Mouse (Mus musculus) neural tube, embryonic 15.5 days (tissue): ENCODE data around the gene Nos1ap. TPM values are rescaled to one million over a fixed set of nuclear protein-coding genes. Genes with fewer than 3 reads are reported as not detected.

Experiments
- ATAC-seq: fragments of 200-750 bp; cut with Nextera tagmentation; 2 replicates; pipeline ENCODE4 v1.8.0; 2017; ENCODE audit warnings: mild to moderate bottlenecking, moderate TSS enrichment, moderate library complexity; ENCODE audit not compliant: low FRiP score
- H3K27ac ChIP-seq: fragments of 300-500 bp; sonication (generic); replicated peaks from 2 replicates; pipeline ENCODE4 v1.5.1; 2015; ENCODE audit warnings: mild to moderate bottlenecking, inconsistent platforms
- H3K27me3 ChIP-seq: fragments of 300-500 bp; sonication (generic); replicated peaks from 2 replicates; pipeline ENCODE4 v1.6.1; 2015; ENCODE audit warnings: inconsistent platforms
- H3K36me3 ChIP-seq: fragments of 300-500 bp; sonication (generic); 2 replicates; pipeline ENCODE4 v1.6.1; 2015; ENCODE audit warnings: inconsistent platforms
- H3K4me1 ChIP-seq: fragments of 300-500 bp; sonication (generic); 2 replicates; pipeline ENCODE4 v1.6.1; 2015; ENCODE audit warnings: inconsistent platforms
- H3K4me2 ChIP-seq: fragments of 300-500 bp; sonication (generic); 2 replicates; pipeline ENCODE4 v1.6.1; 2015; ENCODE audit warnings: inconsistent platforms, mild to moderate bottlenecking, moderate library complexity
- H3K4me3 ChIP-seq: fragments of 300-500 bp; sonication (generic); replicated peaks from 2 replicates; pipeline ENCODE4 v1.5.1; 2015; ENCODE audit warnings: mild to moderate bottlenecking, inconsistent platforms
- H3K9ac ChIP-seq: fragments of 300-500 bp; sonication (generic); replicated peaks from 2 replicates; pipeline ENCODE4 v1.6.1; 2015; ENCODE audit warnings: mild to moderate bottlenecking, inconsistent platforms
- H3K9me3 ChIP-seq: fragments of 300-500 bp; sonication (generic); replicated peaks from 2 replicates; pipeline ENCODE4 v1.6.1; 2016; ENCODE audit warnings: inconsistent platforms
- WGBS: fragments of 180-500 bp; shearing (Covaris S2); methylation state at CpG from one replicate; pipeline ENCODE4 v1.1.7; 2015; ENCODE audit warnings: mixed read lengths; 5-methylcytosine and 5-hydroxymethylcytosine counted together
- polyA plus RNA-seq: library from polyadenylated mRNA; unstranded; fragments of >200 nt; fragmentation: Nextera tagmentation; extraction: Ambion mirVana; gene quantifications from 2 replicates; pipeline ENCODE4 v1.2.1, GENCODE M21; 2015

Gene Nos1ap
- polyA plus RNA-seq, 1 experiment from 2014 or later = 18.9 TPM

GRCm38 (mm10) chr1:170539507-170539906, 50.2 kb downstream of the Nos1ap start:
- no peak for ATAC-seq
- Histone ChIP-seq H3K4me1 (no peaks in the 10 kb centered on the region), H3K4me2 (no peak overlapping the region), H3K36me3 (no peaks in the 10 kb centered on the region), H3K9ac (no peak overlapping the region), H3K27ac (no peak overlapping the region), H3K27me3 (no peaks in the 10 kb centered on the region), H3K9me3 (no peaks in the 10 kb centered on the region; the same call in 1 of the 2 replicates), H3K4me3 (no peak overlapping the region)
- 90% methylated on average over 3 of the region's 3 CpGs for WGBS

DNA sequence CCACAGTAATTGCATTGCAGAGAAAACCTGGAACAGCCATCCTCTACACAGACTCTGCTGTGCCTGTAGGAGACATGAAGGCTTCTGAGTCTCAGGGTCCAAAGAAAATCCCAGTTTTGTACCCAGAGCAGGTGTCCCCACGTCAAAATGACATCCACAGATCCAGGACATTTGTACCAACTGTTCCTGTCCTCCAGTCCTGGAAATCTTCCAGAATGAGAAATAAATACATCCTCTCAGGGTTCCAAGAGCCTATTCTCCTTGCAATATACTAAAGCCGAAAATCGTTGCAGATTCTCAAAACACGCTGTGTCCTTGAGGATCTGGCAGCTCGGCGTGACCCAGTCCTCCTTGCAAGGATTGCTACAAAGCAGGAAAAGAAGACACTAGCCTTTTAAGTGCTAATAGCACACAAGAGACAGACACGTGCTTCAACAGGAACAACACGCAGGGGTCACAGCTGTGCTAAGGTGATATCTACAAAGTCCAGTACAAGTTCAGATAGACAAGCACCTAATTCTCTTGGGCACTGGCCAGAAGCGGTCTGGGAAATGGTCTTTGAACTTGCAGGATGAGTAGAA, 51.1 kb downstream of the Nos1ap start:
- no peak overlapping the region for H3K9ac ChIP-seq
- H3K27ac ChIP-seq = no peak overlapping the region
- ATAC-seq = no peak
- H3K4me1 ChIP-seq = no peaks in the 10 kb centered on the region
- 79% methylated on average over 9 of the region's 9 CpGs for WGBS
- no peaks in the 10 kb centered on the region; the same call in 1 of the 2 replicates for H3K9me3 ChIP-seq
- no peaks in the 10 kb centered on the region for H3K36me3 ChIP-seq
- H3K4me3 ChIP-seq = no peak overlapping the region
- no peaks in the 10 kb centered on the region for H3K27me3 ChIP-seq
- H3K4me2 ChIP-seq = no peak overlapping the region

DNA sequence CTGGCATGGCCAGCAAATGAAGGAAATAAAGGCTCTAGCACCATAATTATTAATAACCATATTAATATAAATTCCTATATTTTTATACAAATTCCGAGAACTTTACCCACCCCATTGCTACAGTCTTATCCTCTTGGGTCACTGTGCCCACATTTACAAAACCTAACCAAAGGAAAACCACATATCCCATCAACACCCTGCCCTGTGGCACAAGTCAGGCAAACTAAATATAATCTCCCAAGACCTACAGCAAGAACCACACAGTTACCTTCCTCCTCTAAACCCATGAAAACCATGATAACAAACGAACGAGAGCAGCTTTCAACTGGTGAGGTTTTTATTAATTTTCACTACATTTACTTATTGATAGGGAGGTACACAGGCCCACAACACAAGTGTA, 53.3 kb downstream of the Nos1ap start:
- no peaks in the 10 kb centered on the region for H3K4me1 ChIP-seq
- H3K27ac ChIP-seq = no peak overlapping the region
- H3K9me3 ChIP-seq = no peaks in the 10 kb centered on the region; the same call in 1 of the 2 replicates
- H3K27me3 ChIP-seq = no peaks in the 10 kb centered on the region
- H3K9ac ChIP-seq = no peak overlapping the region
- H3K4me2 ChIP-seq = no peak overlapping the region
- H3K36me3 ChIP-seq = no peaks in the 10 kb centered on the region
- no peak for ATAC-seq
- no peak overlapping the region for H3K4me3 ChIP-seq
- 97% methylated on average over 3 of the region's 3 CpGs for WGBS

GRCm38 (mm10) chr1:170535221-170535620, 54.4 kb downstream of the Nos1ap start:
- no peak overlapping the region for H3K9ac ChIP-seq
- no peaks in the 10 kb centered on the region for H3K9me3 ChIP-seq
- no peaks in the 10 kb centered on the region for H3K27me3 ChIP-seq
- H3K27ac ChIP-seq = no peak overlapping the region
- no peak for ATAC-seq
- no peak overlapping the region for H3K4me2 ChIP-seq
- H3K4me1 ChIP-seq = no peaks in the 10 kb centered on the region
- no peak overlapping the region for H3K4me3 ChIP-seq
- WGBS = 88% methylated on average over 2 of the region's 2 CpGs
- H3K36me3 ChIP-seq = no peaks in the 10 kb centered on the region

- Histone ChIP-seq H3K4me2 (no peak overlapping the region), H3K9ac (no peak overlapping the region), H3K27ac (no peak overlapping the region), H3K4me3 (no peak overlapping the region), H3K27me3 (no peaks in the 10 kb centered on the region), H3K4me1 (no peaks in the 10 kb centered on the region), H3K9me3 (no peaks in the 10 kb centered on the region), H3K36me3 (no peaks in the 10 kb centered on the region)
- ATAC-seq = no peak
- 82% methylated on average over 2 of the region's 2 CpGs for WGBS
Observed at GRCm38 (mm10) chr1:170531286-170531685, 58.4 kb downstream of the Nos1ap start.

GRCm38 (mm10) chr1:170530456-170530855, 59.2 kb downstream of the Nos1ap start:
- Histone ChIP-seq H3K36me3 (no peaks in the 10 kb centered on the region), H3K4me1 (no peaks in the 10 kb centered on the region), H3K9me3 (no peaks in the 10 kb centered on the region), H3K27ac (no peak overlapping the region), H3K4me2 (no peak overlapping the region), H3K27me3 (no peaks in the 10 kb centered on the region), H3K4me3 (no peak overlapping the region), H3K9ac (no peak overlapping the region)
- ATAC-seq = no peak
- 70% methylated on average over 4 of the region's 4 CpGs for WGBS

- H3K9ac ChIP-seq = no peak overlapping the region
- no peaks in the 10 kb centered on the region for H3K9me3 ChIP-seq
- H3K4me1 ChIP-seq = peaks cover 8% of the 10 kb centered on the region
- no peak for ATAC-seq
- no peak overlapping the region for H3K4me2 ChIP-seq
- H3K4me3 ChIP-seq = no peak overlapping the region
- WGBS = 36% methylated on average over 5 of the region's 5 CpGs
- H3K36me3 ChIP-seq = no peaks in the 10 kb centered on the region
- no peaks in the 10 kb centered on the region for H3K27me3 ChIP-seq
- H3K27ac ChIP-seq = no peak overlapping the region
Observed at GRCm38 (mm10) chr1:170522891-170523290, 66.8 kb downstream of the Nos1ap start.

DNA sequence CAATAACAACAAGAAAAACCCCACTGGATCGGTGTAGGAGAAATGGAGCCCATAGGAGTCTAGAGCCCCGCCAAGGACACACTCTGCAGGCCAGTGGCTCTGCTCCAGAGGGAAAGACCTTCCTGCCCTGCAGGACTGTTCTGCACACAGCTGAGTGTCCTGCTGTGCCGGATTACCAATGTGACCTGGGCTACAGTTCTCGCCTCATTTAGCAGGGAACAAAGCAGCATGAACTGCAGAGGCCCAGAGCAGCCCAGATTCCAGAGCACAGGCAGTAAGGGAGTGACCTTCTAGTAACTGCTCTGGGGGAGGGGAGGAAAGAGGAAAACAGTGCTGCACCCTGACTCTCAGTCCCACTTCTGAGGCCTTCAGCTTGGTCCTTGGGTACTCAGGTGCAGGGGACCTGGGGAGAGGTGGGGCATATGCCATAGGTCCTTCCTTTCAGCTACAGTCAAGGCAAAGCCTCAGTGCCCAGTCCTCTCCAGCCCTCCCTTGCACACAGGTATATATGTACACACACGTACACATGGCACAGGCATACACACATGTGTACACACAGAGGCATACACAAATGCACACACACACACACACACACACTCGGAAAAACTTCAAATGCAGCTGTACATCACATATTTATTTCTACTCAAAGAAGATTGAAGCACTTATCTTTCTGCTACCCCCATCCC, 68.0 kb downstream of the Nos1ap start:
- 40% methylated on average over 6 of the region's 6 CpGs for WGBS
- H3K4me3 ChIP-seq = no peak overlapping the region
- peak; percentile 45; the same call in 1 of the 2 replicates for ATAC-seq
- H3K36me3 ChIP-seq = no peaks in the 10 kb centered on the region
- no peaks in the 10 kb centered on the region for H3K27me3 ChIP-seq
- H3K4me1 ChIP-seq = peaks cover 8% of the 10 kb centered on the region
- H3K9me3 ChIP-seq = no peaks in the 10 kb centered on the region
- H3K27ac ChIP-seq = no peak overlapping the region
- H3K9ac ChIP-seq = no peak overlapping the region
- H3K4me2 ChIP-seq = no peak overlapping the region

GRCm38 (mm10) chr1:170520206-170520605, 69.5 kb downstream of the Nos1ap start:
- H3K4me3 ChIP-seq = no peak overlapping the region
- H3K36me3 ChIP-seq = no peaks in the 10 kb centered on the region
- no peak for ATAC-seq
- H3K27ac ChIP-seq = no peak overlapping the region
- H3K9ac ChIP-seq = no peak overlapping the region
- H3K4me1 ChIP-seq = peaks cover 8% of the 10 kb centered on the region
- no peaks in the 10 kb centered on the region for H3K27me3 ChIP-seq
- no peaks in the 10 kb centered on the region for H3K9me3 ChIP-seq
- H3K4me2 ChIP-seq = no peak overlapping the region
- WGBS = 95% methylated on average over 4 of the region's 4 CpGs

- Histone ChIP-seq H3K9ac (no peak overlapping the region), H3K4me3 (no peak overlapping the region), H3K27me3 (no peaks in the 10 kb centered on the region), H3K27ac (no peak overlapping the region), H3K4me1 (peaks cover 8% of the 10 kb centered on the region), H3K9me3 (no peaks in the 10 kb centered on the region), H3K4me2 (no peak overlapping the region), H3K36me3 (no peaks in the 10 kb centered on the region)
- ATAC-seq = no peak
- WGBS = 94% methylated on average over 7 of the region's 7 CpGs
Observed at GRCm38 (mm10) chr1:170519631-170520030, 70.0 kb downstream of the Nos1ap start.

GRCm38 (mm10) chr1:170516182-170516581, 73.5 kb downstream of the Nos1ap start:
- no peak overlapping the region for H3K9ac ChIP-seq
- ATAC-seq = no peak
- H3K4me2 ChIP-seq = no peak overlapping the region
- no peak overlapping the region for H3K4me3 ChIP-seq
- no peaks in the 10 kb centered on the region for H3K27me3 ChIP-seq
- peaks cover 9% of the 10 kb centered on the region for H3K4me1 ChIP-seq
- H3K9me3 ChIP-seq = no peaks in the 10 kb centered on the region
- H3K27ac ChIP-seq = no peak overlapping the region
- H3K36me3 ChIP-seq = no peaks in the 10 kb centered on the region
- WGBS = 94% methylated on average over 6 of the region's 6 CpGs

DNA sequence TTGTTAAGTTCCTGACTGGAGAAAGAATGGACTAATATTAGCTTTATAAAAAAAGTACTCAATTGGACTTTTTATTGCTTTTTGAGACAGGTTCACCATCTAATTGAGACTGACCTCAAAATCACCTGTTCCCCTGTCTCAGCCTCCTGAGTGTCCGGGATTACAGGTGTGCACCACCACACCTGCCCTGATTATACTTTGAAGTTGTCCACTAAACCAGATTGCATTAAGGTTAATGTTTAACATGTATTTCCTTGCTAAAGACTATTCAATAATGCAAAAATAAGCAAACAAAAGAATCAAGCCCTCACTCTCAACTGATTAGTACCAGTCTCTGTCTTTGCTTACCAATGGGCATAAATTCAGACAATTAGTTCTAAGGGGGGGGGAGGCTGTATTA, 74.2 kb downstream of the Nos1ap start:
- no peaks in the 10 kb centered on the region for H3K9me3 ChIP-seq
- 81% methylated on average over 1 of the region's 1 CpGs for WGBS
- no peak for ATAC-seq

More for the DNA sequence above, 74.2 kb downstream of the Nos1ap start:
- Histone ChIP-seq H3K4me1 (peaks cover 13% of the 10 kb centered on the region), H3K4me3 (no peak overlapping the region), H3K27ac (no peak overlapping the region), H3K27me3 (no peaks in the 10 kb centered on the region), H3K9ac (no peak overlapping the region), H3K4me2 (no peak overlapping the region), H3K36me3 (no peaks in the 10 kb centered on the region)
